Mouse (Mus musculus) myocyte (in vitro differentiated cells): Measurements from ENCODE around the gene Hmox2.

Experiments used
- CEBPB ChIP-seq: IDR thresholded peaks from 2 replicates; pipeline ENCODE4 v1.6.1; 2011; ENCODE audit warnings: mild to moderate bottlenecking, moderate library complexity; ENCODE audit not compliant: poor library complexity, insufficient read depth, severe bottlenecking
- E2F4 ChIP-seq: IDR thresholded peaks from one replicate; pipeline ENCODE4 v1.6.1; 2011; ENCODE audit warnings: mild to moderate bottlenecking, control low read depth, moderate library complexity; ENCODE audit not compliant: insufficient read depth
- MAX ChIP-seq: IDR thresholded peaks from one replicate; pipeline ENCODE4 v1.6.1; 2011; ENCODE audit warnings: low read depth, mild to moderate bottlenecking, control low read depth
- MYOD1 ChIP-seq, 3 experiments: IDR thresholded peaks; one replicate each; pipeline ENCODE4 v1.6.1; 2011; ENCODE audit warnings: control low read depth in 2 of 3, low read depth in 2 of 3, mild to moderate bottlenecking in 2 of 3, moderate library complexity in 1 of 3; ENCODE audit not compliant: insufficient read length in 2 of 3, control insufficient read depth in 1 of 3
- MYOG ChIP-seq, 3 experiments: IDR thresholded peaks; one replicate each; pipeline ENCODE4 v1.6.1; 2011; ENCODE audit warnings: control low read depth in 2 of 3, low read depth in 2 of 3, mild to moderate bottlenecking in 2 of 3; ENCODE audit not compliant: insufficient read length in 2 of 3, control insufficient read depth in 1 of 3, insufficient read depth in 1 of 3
- POLR2A ChIP-seq: IDR thresholded peaks from one replicate; pipeline ENCODE4 v1.6.1; 2011; ENCODE audit warnings: low read depth, mild to moderate bottlenecking, control low read depth, moderate library complexity; ENCODE audit not compliant: insufficient read length
- POLR2AphosphoS2 ChIP-seq: IDR thresholded peaks from one replicate; pipeline ENCODE4 v1.6.1; 2011; ENCODE audit warnings: low read depth, control low read depth; ENCODE audit not compliant: insufficient read length
- REST ChIP-seq: IDR thresholded peaks from one replicate; pipeline ENCODE4 v1.6.1; 2011; ENCODE audit warnings: mild to moderate bottlenecking, control low read depth, moderate library complexity; ENCODE audit not compliant: insufficient read depth, insufficient read length
- SRF ChIP-seq: IDR thresholded peaks from one replicate; pipeline ENCODE4 v1.6.1; 2011; ENCODE audit warnings: low read depth; ENCODE audit not compliant: control insufficient read depth, insufficient read length
- TCF12 ChIP-seq: IDR thresholded peaks from one replicate; pipeline ENCODE4 v1.6.1; 2011; ENCODE audit warnings: mild to moderate bottlenecking, control low read depth; ENCODE audit not compliant: poor library complexity, insufficient read depth, severe bottlenecking
- TCF3 ChIP-seq: IDR thresholded peaks from one replicate; pipeline ENCODE4 v1.6.1; 2011; ENCODE audit warnings: low read depth, control low read depth; ENCODE audit not compliant: insufficient read length
- USF1 ChIP-seq: IDR thresholded peaks from one replicate; pipeline ENCODE4 v1.6.1; 2011; ENCODE audit warnings: low read depth, mild to moderate bottlenecking, control low read depth, moderate library complexity

GRCm38 (mm10) chr16:4727526-4727925 is 1.4 kb downstream of the Hmox2 start:
- TF ChIP-seq POLR2A, result no peak
- TF ChIP-seq TCF3, result no peak
- TF ChIP-seq POLR2AphosphoS2, result no peak
- no peak for TF ChIP-seq CEBPB
- TF ChIP-seq USF1, result no peak
- no peak for TF ChIP-seq TCF12
- TF ChIP-seq MAX, result no peak
- TF ChIP-seq REST, result no peak
- no peak for TF ChIP-seq E2F4
- no peak for TF ChIP-seq MYOD1 (IDR thresholded peaks at IDR 0.05; ENCODE audit: control insufficient read depth in 1 of 3, insufficient read length in 2 of 3, low read depth in 2 of 3)
- TF ChIP-seq MYOG (IDR thresholded peaks at IDR 0.05; ENCODE audit: control insufficient read depth in 1 of 3, insufficient read depth in 1 of 3, insufficient read length in 2 of 3, low read depth in 2 of 3), result no peak
- TF ChIP-seq SRF, result no peak
